Mouse (Mus musculus) liver, embryonic 11.5 days (tissue): ENCODE results near the gene Olfr550. TPM values are rescaled to one million over a fixed set of nuclear protein-coding genes. Genes with fewer than 3 reads are reported as not detected.

Source experiments
- polyA plus RNA-seq: library from polyadenylated mRNA; unstranded; fragments of >200 nt; fragmentation: Nextera tagmentation; extraction: Ambion mirVana; gene quantifications from 2 replicates; pipeline ENCODE4 v1.2.1, GENCODE M21; 2014

Gene Olfr550
- polyA plus RNA-seq, 1 experiment from 2014 or later = not detected

Other genes starting within 250 kb of the Olfr550 start
- gene Rrm1, start 129.7 kb upstream of the Olfr550 start, polyA plus RNA-seq = 284 and 324 TPM in 2 replicates
- gene Olfr543, start 89.8 kb upstream of the Olfr550 start, polyA plus RNA-seq = 0.40 and 0.47 TPM in 2 replicates
- gene Olfr544, start 83.1 kb upstream of the Olfr550 start, polyA plus RNA-seq = 0.05 and 0.12 TPM in 2 replicates
- 0.04 and 0.10 TPM in 2 replicates for gene Olfr545, start 71.9 kb upstream of the Olfr550 start, polyA plus RNA-seq
- not detected in 2 replicates for gene Olfr547, start 36.7 kb upstream of the Olfr550 start, polyA plus RNA-seq
- not detected in 2 replicates for gene Olfr548-ps1, start 30.5 kb upstream of the Olfr550 start, polyA plus RNA-seq
- gene Olfr549, start 21.6 kb upstream of the Olfr550 start, polyA plus RNA-seq = not detected in 2 replicates
- 0.88 and 1.3 TPM in 2 replicates for gene Trim21, start 6.0 kb upstream of the Olfr550 start, polyA plus RNA-seq
- not detected in 2 replicates for gene Olfr551, start 20.4 kb downstream of the Olfr550 start, polyA plus RNA-seq
- not detected in 2 replicates for gene Olfr552, start 26.3 kb downstream of the Olfr550 start, polyA plus RNA-seq
- not detected in 2 replicates for gene Olfr553, start 46.8 kb downstream of the Olfr550 start, polyA plus RNA-seq
- not detected in 2 replicates for gene Olfr554, start 67.0 kb downstream of the Olfr550 start, polyA plus RNA-seq
- gene Olfr555, start 87.4 kb downstream of the Olfr550 start, polyA plus RNA-seq = not detected in 2 replicates
- gene Olfr556, start 93.5 kb downstream of the Olfr550 start, polyA plus RNA-seq = not detected in 2 replicates
- 5.1 and 6.8 TPM in 2 replicates for gene Trim68, start 115.9 kb downstream of the Olfr550 start, polyA plus RNA-seq
- gene Olfr557, start 124.5 kb downstream of the Olfr550 start, polyA plus RNA-seq = not detected in 2 replicates
- gene Olfr558, start 130.8 kb downstream of the Olfr550 start, polyA plus RNA-seq = not detected in 2 replicates
- gene Olfr33, start 147.6 kb downstream of the Olfr550 start, polyA plus RNA-seq = not detected in 2 replicates
- not detected in 2 replicates for gene Olfr559, start 156.0 kb downstream of the Olfr550 start, polyA plus RNA-seq
- not detected in 2 replicates for gene Olfr560, start 187.9 kb downstream of the Olfr550 start, polyA plus RNA-seq
- not detected in 2 replicates for gene Olfr78, start 188.0 kb downstream of the Olfr550 start, polyA plus RNA-seq
- not detected in 2 replicates for gene Olfr561, start 199.8 kb downstream of the Olfr550 start, polyA plus RNA-seq
- not detected in 2 replicates for gene Olfr564, start 232.0 kb downstream of the Olfr550 start, polyA plus RNA-seq